Mouse (Mus musculus) cerebellum, adult 2 months (tissue): ENCODE results near the gene Atp1a3.

Source experiments
- CTCF ChIP-seq: fragments of 200-500 bp; IDR thresholded peaks from 2 replicates; pipeline ENCODE4 v1.5.1; 2011; ENCODE audit warnings: low read depth, mild to moderate bottlenecking, control low read depth, low read length, moderate library complexity, borderline replicate concordance; ENCODE audit not compliant: insufficient read depth
- POLR2A ChIP-seq: fragments of 200-500 bp; IDR thresholded peaks from 2 replicates; pipeline ENCODE4 v1.6.1; 2011; ENCODE audit warnings: low read length, control low read depth, borderline replicate concordance; ENCODE audit not compliant: insufficient read depth

GRCm38 (mm10) chr7:24990478-24990877, 15.3 kb downstream of the Atp1a3 start:
- TF ChIP-seq CTCF: no peak
- TF ChIP-seq POLR2A: no peak
